Mouse (Mus musculus): ENCODE measurements around the gene Rev1. TPM values are rescaled to one million over a fixed set of nuclear protein-coding genes. Genes with fewer than 3 reads are reported as not detected.

The Rev1 gene
- polyA plus RNA-seq, 1 experiment: 20.1 TPM

DNA sequence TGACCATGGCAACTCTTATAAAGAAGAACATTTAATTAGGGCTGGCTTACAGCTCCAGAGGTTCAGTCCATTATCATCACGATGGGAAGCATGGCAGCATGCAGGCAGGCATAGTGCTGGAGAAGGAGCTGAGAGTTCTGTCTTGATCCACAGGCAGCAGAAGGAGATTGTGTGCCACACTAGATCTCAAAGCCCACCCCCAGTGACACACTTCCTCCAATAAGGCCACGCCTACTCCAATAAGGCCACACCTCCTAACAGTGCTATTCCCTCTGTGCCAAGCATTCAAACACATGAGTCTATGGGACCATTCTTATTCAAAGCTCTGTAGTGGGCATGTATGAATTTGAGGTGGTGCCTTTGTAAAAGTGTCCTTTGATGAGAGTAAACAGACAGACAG, 11.3 kb upstream of the Rev1 start:
- TF ChIP-seq CTCF (IDR thresholded peaks at IDR 0.05; ENCODE audit: control insufficient read depth, insufficient read depth, low read length) (no peak), POLR2A (IDR thresholded peaks at IDR 0.05; ENCODE audit: borderline replicate concordance, control insufficient read depth, low read depth, low read length) (no peak)
- peaks cover 3% of the 10 kb centered on the region; the same call in 1 of the 2 replicates for H3K4me1 ChIP-seq (ENCODE audit: control insufficient read depth, insufficient read depth, low read length)
- no peak overlapping the region for H3K27ac ChIP-seq (ENCODE audit: control insufficient read depth, insufficient read depth, low read depth, low read length, poor library complexity)
- WGBS: 75% methylated on average over 2 of the region's 2 CpGs
- H3K4me3 ChIP-seq (replicated peaks; ENCODE audit: control insufficient read depth, low read depth, low read length): no peak overlapping the region

DNA sequence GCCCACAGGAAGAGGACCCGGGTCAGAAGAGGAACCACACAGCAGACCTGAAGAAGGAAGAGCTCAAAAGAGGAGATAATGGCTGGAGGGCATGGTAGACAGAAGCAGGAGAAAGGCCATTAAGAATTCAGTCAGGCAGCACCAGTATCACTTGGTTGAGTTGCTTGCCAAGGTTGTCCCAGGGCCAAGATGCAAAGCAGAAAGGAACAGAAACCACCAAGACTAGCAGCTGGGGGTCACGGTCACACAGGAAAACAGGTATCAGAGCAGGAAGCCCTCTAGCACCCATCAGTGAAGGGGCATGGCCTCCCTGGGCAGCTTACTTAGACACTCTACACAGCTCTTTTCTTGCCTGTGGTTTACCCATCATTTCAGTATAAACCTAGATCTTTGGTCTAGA, 9.8 kb upstream of the Rev1 start:
- Histone ChIP-seq H3K27ac (ENCODE audit: control insufficient read depth, insufficient read depth, low read depth, low read length, poor library complexity) (peak overlapping the region; percentile 48; the same call in 1 of the 2 replicates), H3K4me1 (ENCODE audit: control insufficient read depth, insufficient read depth, low read length) (peaks cover 3% of the 10 kb centered on the region; the same call in 1 of the 2 replicates), H3K4me3 (replicated peaks; ENCODE audit: control insufficient read depth, low read depth, low read length) (no peak overlapping the region)
- 23% methylated on average over 2 of the region's 2 CpGs for WGBS
- TF ChIP-seq CTCF (IDR thresholded peaks at IDR 0.05; ENCODE audit: control insufficient read depth, insufficient read depth, low read length): no peak
- TF ChIP-seq POLR2A (IDR thresholded peaks at IDR 0.05; ENCODE audit: borderline replicate concordance, control insufficient read depth, low read depth, low read length): no peak

DNA sequence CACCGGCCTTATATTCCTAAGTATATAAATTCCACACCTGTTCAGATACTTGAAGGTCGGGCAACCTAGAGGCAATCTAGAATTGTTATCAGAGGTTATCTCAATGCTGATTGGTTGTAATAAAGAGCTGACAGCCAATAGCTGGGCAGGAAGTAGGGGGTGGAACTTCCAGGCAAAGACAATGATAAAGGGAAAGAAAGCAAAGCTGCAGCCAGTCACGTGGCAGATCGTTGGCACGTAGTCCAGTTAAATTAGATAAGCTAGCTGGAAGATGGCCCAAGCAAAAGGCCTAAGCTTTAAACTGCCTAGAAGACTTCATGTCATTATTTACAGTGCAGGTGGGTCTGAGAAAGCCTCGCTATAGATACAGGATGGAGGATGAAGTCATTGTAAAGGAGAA, 3.3 kb upstream of the Rev1 start:
- H3K4me3 ChIP-seq (replicated peaks; ENCODE audit: control insufficient read depth, low read depth, low read length): no peak overlapping the region
- peaks cover 3% of the 10 kb centered on the region; the same call in 1 of the 2 replicates for H3K4me1 ChIP-seq (ENCODE audit: control insufficient read depth, insufficient read depth, low read length)
- WGBS: 58% methylated on average over 6 of the region's 6 CpGs
- TF ChIP-seq CTCF (IDR thresholded peaks at IDR 0.05; ENCODE audit: control insufficient read depth, insufficient read depth, low read length): no peak
- no peak for TF ChIP-seq POLR2A (IDR thresholded peaks at IDR 0.05; ENCODE audit: borderline replicate concordance, control insufficient read depth, low read depth, low read length)
- H3K27ac ChIP-seq (ENCODE audit: control insufficient read depth, insufficient read depth, low read depth, low read length, poor library complexity): no peak overlapping the region

- H3K4me3 ChIP-seq (replicated peaks; ENCODE audit: control insufficient read depth, low read depth, low read length): peak overlapping the region; percentile 24
- no peak overlapping the region for H3K27ac ChIP-seq (ENCODE audit: control insufficient read depth, insufficient read depth, low read depth, low read length, poor library complexity)
- TF ChIP-seq POLR2A (IDR thresholded peaks at IDR 0.05; ENCODE audit: borderline replicate concordance, control insufficient read depth, low read depth, low read length): 0 out of 2 replicates have a peak, but pooled peaks have one; percentile 40
- TF ChIP-seq CTCF (IDR thresholded peaks at IDR 0.05; ENCODE audit: control insufficient read depth, insufficient read depth, low read length): no peak
Observed at GRCm38 (mm10) chr1:38130715-38131483, 1.3 kb upstream of the Rev1 start.

GRCm38 (mm10) chr1:38128919-38129436, 623 bp downstream of the Rev1 start:
- peak overlapping the region; percentile 89 for H3K4me3 ChIP-seq (replicated peaks; ENCODE audit: control insufficient read depth, low read depth, low read length)
- TF ChIP-seq POLR2A (IDR thresholded peaks at IDR 0.05; ENCODE audit: borderline replicate concordance, control insufficient read depth, low read depth, low read length): no peak
- no peak for TF ChIP-seq CTCF (IDR thresholded peaks at IDR 0.05; ENCODE audit: control insufficient read depth, insufficient read depth, low read length)
- under 1% methylated on average over 68 of the region's 68 CpGs for WGBS
- H3K27ac ChIP-seq (ENCODE audit: control insufficient read depth, insufficient read depth, low read depth, low read length, poor library complexity): peak overlapping the region; percentile 94
- H3K4me1 ChIP-seq (ENCODE audit: control insufficient read depth, insufficient read depth, low read length): no peaks in the 10 kb centered on the region; the same call in 1 of the 2 replicates

More at GRCm38 (mm10) chr1:38130715-38131483, 1.3 kb upstream of the Rev1 start:
- 37% methylated on average over 10 of the region's 10 CpGs for whole genome bisulfite sequencing
- no peaks in the 10 kb centered on the region; the same call in 1 of the 2 replicates for H3K4me1 ChIP-seq (ENCODE audit: control insufficient read depth, insufficient read depth, low read length)

- no peak overlapping the region for H3K4me3 ChIP-seq (replicated peaks; ENCODE audit: control insufficient read depth, low read depth, low read length)
- H3K27ac ChIP-seq (ENCODE audit: control insufficient read depth, insufficient read depth, low read depth, low read length, poor library complexity): no peak overlapping the region
- no peaks in the 10 kb centered on the region; the same call in 1 of the 2 replicates for H3K4me1 ChIP-seq (ENCODE audit: control insufficient read depth, insufficient read depth, low read length)
- TF ChIP-seq POLR2A (IDR thresholded peaks at IDR 0.05; ENCODE audit: borderline replicate concordance, control insufficient read depth, low read depth, low read length): no peak
- TF ChIP-seq CTCF (IDR thresholded peaks at IDR 0.05; ENCODE audit: control insufficient read depth, insufficient read depth, low read length): no peak
Observed at GRCm38 (mm10) chr1:38127036-38127435, 2.6 kb downstream of the Rev1 start.

- H3K4me1 ChIP-seq (ENCODE audit: control insufficient read depth, insufficient read depth, low read length): peaks cover under 1% of the 10 kb centered on the region; the same call in 1 of the 2 replicates
- 66% methylated on average over 3 of the region's 3 CpGs for WGBS
- TF ChIP-seq CTCF (IDR thresholded peaks at IDR 0.05; ENCODE audit: control insufficient read depth, insufficient read depth, low read length): no peak
- TF ChIP-seq POLR2A (IDR thresholded peaks at IDR 0.05; ENCODE audit: borderline replicate concordance, control insufficient read depth, low read depth, low read length): no peak
Observed at GRCm38 (mm10) chr1:38126426-38126825, 3.2 kb downstream of the Rev1 start.

GRCm38 (mm10) chr1:38124261-38124660, 5.3 kb downstream of the Rev1 start:
- Histone ChIP-seq H3K4me1 (ENCODE audit: control insufficient read depth, insufficient read depth, low read length) (peaks cover 1% of the 10 kb centered on the region; the same call in 1 of the 2 replicates), H3K27ac (ENCODE audit: control insufficient read depth, insufficient read depth, low read depth, low read length, poor library complexity) (no peak overlapping the region), H3K4me3 (replicated peaks; ENCODE audit: control insufficient read depth, low read depth, low read length) (no peak overlapping the region)
- TF ChIP-seq POLR2A (IDR thresholded peaks at IDR 0.05; ENCODE audit: borderline replicate concordance, control insufficient read depth, low read depth, low read length) (no peak), CTCF (IDR thresholded peaks at IDR 0.05; ENCODE audit: control insufficient read depth, insufficient read depth, low read length) (no peak)

More at GRCm38 (mm10) chr1:38126426-38126825, 3.2 kb downstream of the Rev1 start:
- no peak overlapping the region for H3K27ac ChIP-seq (ENCODE audit: control insufficient read depth, insufficient read depth, low read depth, low read length, poor library complexity)
- no peak overlapping the region for H3K4me3 ChIP-seq (replicated peaks; ENCODE audit: control insufficient read depth, low read depth, low read length)

All from bone marrow, adult 2 months (tissue).